Mouse (Mus musculus) G1E (cell line): ENCODE data around the gene Rffl.

Experiments
- CTCF ChIP-seq: IDR thresholded peaks from 2 replicates; pipeline ENCODE4 v1.5.1; 2012; ENCODE audit warnings: low read depth, low read length, inconsistent platforms, mixed read lengths
- GATA1 ChIP-seq: IDR thresholded peaks from 2 replicates; pipeline ENCODE4 v1.6.1; 2012; ENCODE audit warnings: borderline replicate concordance, low read length, inconsistent platforms, mixed read lengths
- GATA2 ChIP-seq: IDR thresholded peaks from 2 replicates; pipeline ENCODE4 v1.6.1; 2012; ENCODE audit warnings: low read depth, low read length, inconsistent platforms, borderline replicate concordance
- POLR2AphosphoS5 ChIP-seq: IDR thresholded peaks from 2 replicates; pipeline ENCODE4 v1.6.1; 2012; ENCODE audit warnings: low read depth, low read length, inconsistent platforms; ENCODE audit not compliant: insufficient replicate concordance
- TAL1 ChIP-seq: conservative IDR thresholded peaks from 2 replicates; pipeline ENCODE4 v1.6.1; 2012; ENCODE audit warnings: low read depth, low read length, inconsistent platforms, mixed read lengths

GRCm38 (mm10) chr11:82907651-82908607 is 36.9 kb upstream of the Rffl start, which contains the start of gene Nle1:
- TF ChIP-seq CTCF (peak; percentile 53; the same call in 1 of the 2 replicates), TAL1 (no peak), POLR2AphosphoS5 (no peak), GATA1 (no peak), GATA2 (no peak)
